Mouse (Mus musculus): ENCODE measurements around the gene Pepd. TPM values are rescaled to one million over a fixed set of nuclear protein-coding genes. Genes with fewer than 3 reads are reported as not detected.
A peak's percentile ranks its signal among the peaks of the same experiment; 100 is the strongest.

The Pepd gene
- polyA plus RNA-seq, 1 experiment from 2014 or later = 69.8 TPM

DNA sequence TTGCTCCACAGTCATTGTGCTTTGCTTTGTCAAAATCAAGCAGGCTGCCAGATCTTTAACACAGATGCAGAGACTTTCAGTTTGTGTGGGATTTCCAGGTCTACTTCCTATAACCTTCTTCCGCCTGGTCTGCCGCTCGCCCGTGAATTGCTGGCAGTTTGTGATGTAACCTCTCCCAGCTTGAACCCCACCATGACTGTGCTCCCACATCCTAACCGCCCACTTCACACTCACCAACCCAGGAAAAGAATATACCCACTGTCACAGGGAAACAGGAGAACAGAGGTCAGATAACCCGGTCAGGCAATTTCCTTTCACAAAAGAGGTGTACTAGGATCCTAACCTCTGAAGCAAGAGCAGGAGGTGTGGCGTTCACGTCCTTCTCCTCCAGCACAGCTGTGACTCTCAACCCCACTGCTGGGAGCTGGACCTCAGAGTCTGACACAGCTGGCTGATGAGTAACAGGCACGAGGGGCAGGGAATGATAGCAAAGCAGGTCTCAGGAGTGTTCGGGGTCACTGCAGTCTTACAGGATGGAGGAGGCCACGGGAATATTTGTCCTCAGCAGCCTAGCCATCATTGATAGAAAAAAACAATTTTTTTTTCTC, 72.5 kb downstream of the Pepd start:
- no peaks in the 10 kb centered on the region for H3K27me3 ChIP-seq (ENCODE audit: control insufficient read depth, insufficient read depth, low read length)
- no peaks in the 10 kb centered on the region for H3K9me3 ChIP-seq (ENCODE audit: control insufficient read depth, low read length)
- H3K9ac ChIP-seq (replicated peaks; ENCODE audit: low read depth, low read length) = no peak overlapping the region
- WGBS = 73% methylated on average over 11 of the region's 11 CpGs
- H3K4me2 ChIP-seq (ENCODE audit: low read depth, low read length) = no peak overlapping the region
- H3K27ac ChIP-seq (ENCODE audit: low read depth, low read length) = no peak overlapping the region
- H3K4me3 ChIP-seq (ENCODE audit: low read depth, low read length) = no peak overlapping the region
- H3K36me3 ChIP-seq (ENCODE audit: control insufficient read depth, insufficient read depth, low read length) = no peaks in the 10 kb centered on the region
- H3K4me1 ChIP-seq (ENCODE audit: control insufficient read depth, insufficient read depth, low read length) = peaks cover 17% of the 10 kb centered on the region; the same call in 1 of the 2 replicates
- no peak for ATAC-seq (ENCODE audit: low read depth)

DNA sequence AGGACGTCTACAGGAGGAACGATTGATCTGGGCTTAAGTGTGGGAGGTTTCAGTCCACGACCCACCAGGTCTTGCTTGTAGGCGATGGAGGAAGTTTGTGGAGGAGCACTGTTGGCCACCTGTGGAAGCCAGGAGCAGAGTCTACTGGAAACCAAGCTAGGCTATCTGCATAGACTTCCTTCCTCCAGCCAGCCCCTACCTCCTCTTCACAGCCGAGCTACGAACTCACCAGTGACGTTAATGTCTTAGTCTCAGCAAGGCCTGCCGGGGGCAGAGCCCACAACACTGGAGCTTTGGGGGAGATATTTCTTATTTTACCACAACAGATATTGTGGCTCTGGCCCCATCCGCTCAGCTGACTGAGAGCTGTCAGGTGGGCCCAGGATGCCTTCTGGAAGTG, 73.0 kb downstream of the Pepd start:
- WGBS = 88% methylated on average over 9 of the region's 9 CpGs
- H3K4me2 ChIP-seq (ENCODE audit: low read depth, low read length) = no peak overlapping the region
- H3K27me3 ChIP-seq (ENCODE audit: control insufficient read depth, insufficient read depth, low read length) = no peaks in the 10 kb centered on the region
- no peaks in the 10 kb centered on the region for H3K36me3 ChIP-seq (ENCODE audit: control insufficient read depth, insufficient read depth, low read length)
- no peak overlapping the region for H3K27ac ChIP-seq (ENCODE audit: low read depth, low read length)
- no peak overlapping the region for H3K4me3 ChIP-seq (ENCODE audit: low read depth, low read length)
- no peak overlapping the region for H3K9ac ChIP-seq (replicated peaks; ENCODE audit: low read depth, low read length)
- no peaks in the 10 kb centered on the region for H3K9me3 ChIP-seq (ENCODE audit: control insufficient read depth, low read length)
- peaks cover 17% of the 10 kb centered on the region; the same call in 1 of the 2 replicates for H3K4me1 ChIP-seq (ENCODE audit: control insufficient read depth, insufficient read depth, low read length)
- no peak for ATAC-seq (ENCODE audit: low read depth)

DNA sequence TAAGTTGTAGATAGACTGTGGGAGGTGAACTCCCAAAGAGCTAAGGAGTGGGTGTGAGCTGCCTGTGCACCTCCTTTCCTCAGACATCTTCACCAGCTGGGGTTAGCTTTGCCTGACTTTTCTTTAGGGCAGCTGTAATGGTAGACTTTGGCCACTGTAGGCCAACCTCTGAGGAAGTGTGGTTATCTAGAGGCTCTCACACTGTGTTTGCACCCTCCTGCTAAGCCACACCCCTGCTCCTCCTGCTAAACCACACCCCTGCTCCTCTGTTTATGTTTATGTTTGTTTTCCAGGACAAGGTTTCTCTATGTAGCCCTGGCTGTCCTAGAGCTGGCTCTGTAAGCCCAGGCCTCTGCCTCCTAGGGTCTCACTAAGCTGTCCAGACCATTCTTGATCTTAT, 73.5 kb downstream of the Pepd start:
- Histone ChIP-seq H3K4me2 (ENCODE audit: low read depth, low read length) (no peak overlapping the region), H3K27ac (ENCODE audit: low read depth, low read length) (no peak overlapping the region), H3K4me1 (ENCODE audit: control insufficient read depth, insufficient read depth, low read length) (peaks cover 17% of the 10 kb centered on the region; the same call in 1 of the 2 replicates), H3K27me3 (ENCODE audit: control insufficient read depth, insufficient read depth, low read length) (no peaks in the 10 kb centered on the region), H3K4me3 (ENCODE audit: low read depth, low read length) (no peak overlapping the region), H3K9ac (replicated peaks; ENCODE audit: low read depth, low read length) (no peak overlapping the region), H3K36me3 (ENCODE audit: control insufficient read depth, insufficient read depth, low read length) (no peaks in the 10 kb centered on the region), H3K9me3 (ENCODE audit: control insufficient read depth, low read length) (no peaks in the 10 kb centered on the region)
- ATAC-seq (ENCODE audit: low read depth) = no peak

DNA sequence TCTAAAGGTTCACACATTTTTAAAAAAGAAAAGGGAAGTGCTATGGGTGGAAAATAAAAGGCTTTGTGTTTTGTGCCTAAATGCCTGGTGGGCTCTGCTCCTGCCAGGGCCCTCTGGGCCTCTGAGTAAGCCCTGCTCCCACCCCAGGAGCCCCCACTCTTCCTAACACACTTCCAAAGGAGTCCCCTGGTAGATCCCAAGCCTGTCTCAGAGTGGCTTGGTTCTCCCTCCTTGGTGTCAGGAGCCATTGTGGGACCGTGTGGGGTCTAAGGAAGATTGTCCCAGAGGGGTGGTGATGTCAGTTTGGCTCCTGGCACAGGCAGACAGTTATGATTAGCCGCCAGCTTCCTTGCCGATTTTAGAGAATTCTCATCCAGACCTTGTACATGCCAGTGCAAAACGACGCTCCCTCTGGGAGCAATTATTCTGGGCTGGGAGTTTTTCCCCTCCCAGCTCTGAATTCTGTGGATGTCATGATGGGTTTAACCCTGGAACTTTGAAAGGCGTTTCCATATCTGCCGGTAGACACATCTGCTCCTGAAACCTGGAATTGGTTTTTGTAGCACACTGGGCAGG, 74.5 kb downstream of the Pepd start:
- Histone ChIP-seq H3K9ac (replicated peaks; ENCODE audit: low read depth, low read length) (no peak overlapping the region), H3K27ac (ENCODE audit: low read depth, low read length) (no peak overlapping the region)

DNA sequence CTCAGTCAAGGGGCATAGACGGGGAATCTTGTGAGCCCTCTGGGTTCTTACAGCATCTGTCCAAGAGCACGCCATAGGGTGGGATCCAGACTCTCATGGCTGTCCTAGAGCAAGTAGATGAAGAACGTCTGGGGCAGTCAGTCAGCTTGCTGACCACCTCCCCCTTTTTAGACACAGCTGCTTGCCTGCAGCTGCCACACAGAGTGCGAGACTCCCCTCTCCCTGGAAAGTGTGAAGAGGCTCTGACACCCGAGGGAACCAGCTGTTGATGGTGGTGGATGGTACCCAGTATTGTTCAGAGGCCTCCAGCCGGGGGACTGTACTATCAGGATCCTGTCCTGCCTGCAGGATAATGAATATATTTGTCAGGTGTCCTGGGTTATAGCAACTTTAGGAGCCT, 75.1 kb downstream of the Pepd start:
- H3K9me3 ChIP-seq (ENCODE audit: control insufficient read depth, low read length) = no peaks in the 10 kb centered on the region
- H3K4me1 ChIP-seq (ENCODE audit: control insufficient read depth, insufficient read depth, low read length) = peaks cover 17% of the 10 kb centered on the region; the same call in 1 of the 2 replicates
- H3K4me2 ChIP-seq (ENCODE audit: low read depth, low read length) = no peak overlapping the region
- H3K36me3 ChIP-seq (ENCODE audit: control insufficient read depth, insufficient read depth, low read length) = no peaks in the 10 kb centered on the region
- H3K9ac ChIP-seq (replicated peaks; ENCODE audit: low read depth, low read length) = no peak overlapping the region
- WGBS = 43% methylated on average over 6 of the region's 6 CpGs
- H3K27ac ChIP-seq (ENCODE audit: low read depth, low read length) = no peak overlapping the region
- no peak for ATAC-seq (ENCODE audit: low read depth)
- no peaks in the 10 kb centered on the region for H3K27me3 ChIP-seq (ENCODE audit: control insufficient read depth, insufficient read depth, low read length)
- H3K4me3 ChIP-seq (ENCODE audit: low read depth, low read length) = no peak overlapping the region

More for the DNA sequence above, 74.5 kb downstream of the Pepd start:
- Histone ChIP-seq H3K9me3 (ENCODE audit: control insufficient read depth, low read length) (no peaks in the 10 kb centered on the region), H3K4me3 (ENCODE audit: low read depth, low read length) (no peak overlapping the region), H3K27me3 (ENCODE audit: control insufficient read depth, insufficient read depth, low read length) (no peaks in the 10 kb centered on the region), H3K4me2 (ENCODE audit: low read depth, low read length) (no peak overlapping the region), H3K4me1 (ENCODE audit: control insufficient read depth, insufficient read depth, low read length) (peaks cover 17% of the 10 kb centered on the region; the same call in 1 of the 2 replicates), H3K36me3 (ENCODE audit: control insufficient read depth, insufficient read depth, low read length) (no peaks in the 10 kb centered on the region)
- peak; percentile 22; the same call in 1 of the 2 replicates for ATAC-seq (ENCODE audit: low read depth)
- 33% methylated on average over 7 of the region's 7 CpGs for WGBS

DNA sequence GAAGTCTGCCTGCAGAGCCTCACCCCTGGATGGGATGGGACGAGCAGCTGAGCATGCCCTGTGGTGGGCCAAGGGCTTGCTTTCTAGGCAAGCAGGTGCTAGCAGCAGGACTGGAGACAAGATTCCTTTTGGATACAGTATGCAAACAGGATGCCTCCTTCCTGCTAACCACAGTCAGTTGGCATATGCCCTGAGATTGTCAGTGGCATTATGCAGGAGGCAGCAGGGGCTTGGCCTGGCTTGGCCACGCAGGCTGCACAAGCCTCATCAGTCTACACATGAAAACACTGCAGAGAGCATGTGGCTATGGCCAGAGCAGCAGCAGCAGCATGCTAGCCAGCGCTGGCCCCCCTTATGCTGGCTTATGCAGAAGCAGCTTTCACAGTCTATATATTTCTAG, 76.3 kb downstream of the Pepd start:
- Histone ChIP-seq H3K4me3 (ENCODE audit: low read depth, low read length) (no peak overlapping the region), H3K9me3 (ENCODE audit: control insufficient read depth, low read length) (no peaks in the 10 kb centered on the region), H3K4me2 (ENCODE audit: low read depth, low read length) (no peak overlapping the region), H3K27me3 (ENCODE audit: control insufficient read depth, insufficient read depth, low read length) (no peaks in the 10 kb centered on the region), H3K36me3 (ENCODE audit: control insufficient read depth, insufficient read depth, low read length) (no peaks in the 10 kb centered on the region), H3K27ac (ENCODE audit: low read depth, low read length) (peak overlapping the region; percentile 45; the same call in 1 of the 2 replicates), H3K4me1 (ENCODE audit: control insufficient read depth, insufficient read depth, low read length) (peaks cover 17% of the 10 kb centered on the region; the same call in 1 of the 2 replicates), H3K9ac (replicated peaks; ENCODE audit: low read depth, low read length) (no peak overlapping the region)
- ATAC-seq (ENCODE audit: low read depth) = no peak
- 60% methylated on average over 3 of the region's 3 CpGs for WGBS

DNA sequence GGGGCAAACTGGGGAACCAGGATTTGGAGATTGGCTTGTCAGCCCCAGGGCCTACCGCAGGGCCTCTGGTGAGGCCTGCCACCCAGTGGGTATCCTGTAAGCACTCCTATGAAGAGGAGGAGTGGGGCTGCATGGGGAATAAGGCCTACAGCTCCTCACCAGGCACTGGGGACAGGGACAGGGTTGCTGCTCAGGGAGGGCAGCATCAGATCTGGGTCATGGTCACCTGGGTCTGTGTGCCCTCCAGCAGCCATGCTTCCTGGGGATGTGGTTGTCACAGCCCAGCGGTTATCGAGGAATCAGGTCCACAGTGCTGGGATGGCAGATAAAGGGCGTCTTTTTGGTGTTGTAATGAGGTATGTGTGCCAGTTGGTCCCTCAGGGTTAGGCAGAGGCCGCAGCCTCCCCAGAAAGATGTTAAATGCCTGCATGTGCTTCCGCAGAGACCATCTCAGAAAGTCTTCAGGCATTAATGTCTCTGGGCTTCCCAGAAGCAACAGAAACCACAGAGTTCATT, 79.6 kb downstream of the Pepd start:
- Histone ChIP-seq H3K36me3 (ENCODE audit: control insufficient read depth, insufficient read depth, low read length) (no peaks in the 10 kb centered on the region), H3K9ac (replicated peaks; ENCODE audit: low read depth, low read length) (0 out of 2 replicates have a peak overlapping the region, but pooled peaks have one; percentile 11), H3K27ac (ENCODE audit: low read depth, low read length) (no peak overlapping the region), H3K4me1 (ENCODE audit: control insufficient read depth, insufficient read depth, low read length) (peaks cover 12% of the 10 kb centered on the region; the same call in 1 of the 2 replicates), H3K27me3 (ENCODE audit: control insufficient read depth, insufficient read depth, low read length) (no peaks in the 10 kb centered on the region), H3K9me3 (ENCODE audit: control insufficient read depth, low read length) (no peaks in the 10 kb centered on the region), H3K4me3 (ENCODE audit: low read depth, low read length) (no peak overlapping the region), H3K4me2 (ENCODE audit: low read depth, low read length) (no peak overlapping the region)
- no peak for ATAC-seq (ENCODE audit: low read depth)
- WGBS = 87% methylated on average over 6 of the region's 6 CpGs

DNA sequence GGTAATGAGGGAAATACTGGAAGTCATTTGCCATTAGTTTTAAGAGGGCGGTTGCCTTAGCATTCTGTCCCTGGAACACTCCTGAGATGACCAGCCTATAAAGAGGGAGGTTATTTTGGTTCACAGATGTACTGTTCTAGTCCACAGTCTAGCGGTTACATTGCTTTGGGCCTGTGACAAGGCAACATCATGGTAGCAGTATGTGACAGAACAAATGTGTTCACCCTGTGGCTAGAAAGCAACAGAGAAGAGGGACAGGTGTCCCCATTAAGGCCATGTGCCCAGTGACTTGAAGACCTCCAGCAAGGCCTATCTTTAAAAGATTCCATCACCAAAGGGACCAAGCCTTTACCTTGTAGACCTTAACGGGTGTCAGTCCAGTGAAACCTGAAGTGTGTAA, 80.6 kb downstream of the Pepd start:
- no peaks in the 10 kb centered on the region for H3K36me3 ChIP-seq (ENCODE audit: control insufficient read depth, insufficient read depth, low read length)
- ATAC-seq (ENCODE audit: low read depth) = no peak
- no peak overlapping the region for H3K9ac ChIP-seq (replicated peaks; ENCODE audit: low read depth, low read length)
- no peaks in the 10 kb centered on the region for H3K9me3 ChIP-seq (ENCODE audit: control insufficient read depth, low read length)
- no peak overlapping the region for H3K27ac ChIP-seq (ENCODE audit: low read depth, low read length)
- no peaks in the 10 kb centered on the region for H3K27me3 ChIP-seq (ENCODE audit: control insufficient read depth, insufficient read depth, low read length)
- 0 out of 2 replicates have a peak, but pooled peaks cover 7% of the 10 kb centered on the region for H3K4me1 ChIP-seq (ENCODE audit: control insufficient read depth, insufficient read depth, low read length)
- no peak overlapping the region for H3K4me2 ChIP-seq (ENCODE audit: low read depth, low read length)
- 93% methylated on average over 3 of the region's 3 CpGs for WGBS
- no peak overlapping the region for H3K4me3 ChIP-seq (ENCODE audit: low read depth, low read length)

DNA sequence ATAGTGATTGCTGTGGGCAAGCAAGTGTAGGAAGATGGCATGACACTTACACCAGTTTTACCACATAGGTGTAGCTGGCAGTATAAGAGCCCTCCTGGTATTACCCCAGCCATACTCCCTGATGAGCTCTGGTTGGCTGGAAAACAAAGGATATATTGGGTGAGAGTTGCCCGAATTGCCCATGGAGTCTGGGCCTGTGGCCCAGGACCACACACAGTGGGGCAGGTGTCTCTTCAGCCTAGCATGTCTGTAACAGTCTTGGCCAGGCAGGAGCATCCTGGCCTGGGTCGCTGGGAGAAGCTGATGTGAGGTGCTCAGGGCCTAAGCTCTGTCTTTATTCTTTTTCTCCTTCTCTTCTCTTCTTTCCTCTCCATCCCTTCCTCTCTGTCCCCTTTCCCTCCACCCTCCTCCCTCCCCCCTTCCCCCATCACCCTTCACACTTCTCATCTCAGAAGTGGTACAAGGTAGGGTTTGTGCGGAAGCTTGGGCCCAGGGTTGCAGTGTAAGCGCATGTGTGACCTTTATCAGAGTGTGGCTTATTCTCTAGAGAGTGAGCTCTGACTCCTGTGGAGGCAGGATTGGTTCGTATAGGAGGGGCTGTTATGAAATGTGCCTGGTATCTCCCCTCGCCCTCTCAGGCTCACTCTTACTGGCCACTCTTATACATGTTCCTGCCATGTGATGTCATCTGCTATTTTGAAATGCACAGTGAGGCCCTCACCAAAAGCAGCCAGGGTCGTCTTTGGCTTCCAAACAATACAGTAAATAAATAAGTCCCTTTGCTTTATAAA, 83.9 kb downstream of the Pepd start:
- no peak overlapping the region for H3K27ac ChIP-seq (ENCODE audit: low read depth, low read length)
- no peaks in the 10 kb centered on the region for H3K27me3 ChIP-seq (ENCODE audit: control insufficient read depth, insufficient read depth, low read length)
- H3K9ac ChIP-seq (replicated peaks; ENCODE audit: low read depth, low read length) = no peak overlapping the region
- H3K4me3 ChIP-seq (ENCODE audit: low read depth, low read length) = no peak overlapping the region
- H3K9me3 ChIP-seq (ENCODE audit: control insufficient read depth, low read length) = no peaks in the 10 kb centered on the region
- no peaks in the 10 kb centered on the region for H3K4me1 ChIP-seq (ENCODE audit: control insufficient read depth, insufficient read depth, low read length)
- H3K36me3 ChIP-seq (ENCODE audit: control insufficient read depth, insufficient read depth, low read length) = no peaks in the 10 kb centered on the region
- ATAC-seq (ENCODE audit: low read depth) = no peak
- WGBS = 85% methylated on average over 7 of the region's 7 CpGs
- H3K4me2 ChIP-seq (ENCODE audit: low read depth, low read length) = no peak overlapping the region
